Mouse (Mus musculus) midbrain, postnatal 0 days (tissue): Measurements from ENCODE around the gene Sytl1. TPM values are rescaled to one million over a fixed set of nuclear protein-coding genes. Genes with fewer than 3 reads are reported as not detected.

ENCODE experiments used
- ATAC-seq: fragments of 200-750 bp; cut with Nextera tagmentation; 2 replicates; pipeline ENCODE4 v1.8.0; 2017; ENCODE audit warnings: moderate number of reproducible peaks, mild to moderate bottlenecking, moderate TSS enrichment, moderate library complexity; ENCODE audit not compliant: low FRiP score
- DNase-seq: peaks from one replicate; pipeline ENCODE4 v3.0.0-alpha.2; 2015; ENCODE audit warnings: low spot score
- H3K27ac ChIP-seq: fragments of 300-500 bp; sonication (generic); 2 replicates; pipeline ENCODE4 v1.5.1; 2014; ENCODE audit warnings: low read depth, mild to moderate bottlenecking, low read length, mixed read lengths
- H3K27me3 ChIP-seq: fragments of 300-500 bp; sonication (generic); 2 replicates; pipeline ENCODE4 v1.6.1; 2014; ENCODE audit warnings: low read length, control low read depth, mixed read lengths; ENCODE audit not compliant: insufficient read depth
- H3K36me3 ChIP-seq: fragments of 300-500 bp; sonication (generic); 2 replicates; pipeline ENCODE4 v1.6.1; 2014; ENCODE audit warnings: low read length, control low read depth, mixed read lengths; ENCODE audit not compliant: insufficient read depth
- H3K4me1 ChIP-seq: fragments of 300-500 bp; sonication (generic); 2 replicates; pipeline ENCODE4 v1.6.1; 2014; ENCODE audit warnings: mild to moderate bottlenecking, control low read depth, antibody characterized with exemption, low read length, mixed read lengths; ENCODE audit not compliant: insufficient read depth
- H3K4me2 ChIP-seq: fragments of 300-500 bp; sonication (generic); 2 replicates; pipeline ENCODE4 v1.6.1; 2014; ENCODE audit warnings: low read depth, mild to moderate bottlenecking, low read length, mixed read lengths; ENCODE audit not compliant: poor library complexity, severe bottlenecking
- H3K4me3 ChIP-seq: fragments of 300-500 bp; sonication (generic); 2 replicates; pipeline ENCODE4 v1.5.1; 2014; ENCODE audit warnings: low read depth, mild to moderate bottlenecking, low read length, moderate library complexity
- H3K9ac ChIP-seq: fragments of 300-500 bp; sonication (generic); replicated peaks from 2 replicates; pipeline ENCODE4 v1.6.1; 2014; ENCODE audit warnings: mild to moderate bottlenecking, low read length, moderate library complexity, mixed read lengths; ENCODE audit not compliant: poor library complexity, severe bottlenecking
- H3K9me3 ChIP-seq: fragments of 300-500 bp; sonication (generic); 2 replicates; pipeline ENCODE4 v1.6.1; 2016; ENCODE audit warnings: low read length, control low read depth
- CTCF ChIP-seq: IDR thresholded peaks from 2 replicates; pipeline ENCODE4 v1.5.1; 2016; ENCODE audit warnings: antibody characterized with exemption, mild to moderate bottlenecking
- WGBS: fragments of 180-500 bp; shearing (Covaris S2); extraction: QIAGEN DNeasy Blood & Tissue Kit; methylation state at CpG from one replicate; pipeline ENCODE4 v1.1.7; 2014; 5-methylcytosine and 5-hydroxymethylcytosine counted together
- polyA plus RNA-seq: library from polyadenylated mRNA; unstranded; fragments of >200 nt; fragmentation: Nextera tagmentation; extraction: Ambion mirVana; gene quantifications from 2 replicates; pipeline ENCODE4 v1.2.1, GENCODE M21; 2015
- total RNA-seq: library from RNA; depleted of rRNA; stranded (reverse); fragments of >200 nt; gene quantifications from 2 replicates; pipeline ENCODE4 v1.2.3, GENCODE M21; 2014

The Sytl1 gene
- total and polyA plus RNA-seq, 2 experiments from 2014 or later: 0.21 to 1.6 TPM

- ATAC-seq: no peak
- Histone ChIP-seq H3K27me3 (no peaks in the 10 kb centered on the region), H3K36me3 (no peaks in the 10 kb centered on the region), H3K27ac (no peak overlapping the region), H3K4me2 (no peak overlapping the region), H3K4me1 (no peaks in the 10 kb centered on the region), H3K4me3 (no peak overlapping the region), H3K9me3 (no peaks in the 10 kb centered on the region), H3K9ac (no peak overlapping the region)
- WGBS: 77% methylated on average over 3 of the region's 3 CpGs
- TF ChIP-seq CTCF: no peak
- no peak for DNase-seq
These were observed 22.4 kb upstream of the Sytl1 start for GRCm38 (mm10) chr4:133285299-133285698.

- ATAC-seq (no peak), DNase-seq (no peak)
- WGBS: 26% methylated on average over 4 of the region's 4 CpGs
- no peaks in the 10 kb centered on the region for H3K36me3 ChIP-seq
- H3K4me2 ChIP-seq: no peak overlapping the region
- no peak for TF ChIP-seq CTCF
- H3K9me3 ChIP-seq: no peaks in the 10 kb centered on the region
- no peak overlapping the region for H3K27ac ChIP-seq
- H3K9ac ChIP-seq: no peak overlapping the region
- no peaks in the 10 kb centered on the region for H3K27me3 ChIP-seq
- no peak overlapping the region for H3K4me3 ChIP-seq
- H3K4me1 ChIP-seq: no peaks in the 10 kb centered on the region
These were observed 19.7 kb upstream of the Sytl1 start for GRCm38 (mm10) chr4:133282656-133283055.

- no peak overlapping the region for H3K9ac ChIP-seq
- no peak for TF ChIP-seq CTCF
- H3K4me1 ChIP-seq: no peaks in the 10 kb centered on the region
- H3K36me3 ChIP-seq: no peaks in the 10 kb centered on the region
- no peak for ATAC-seq
- H3K27me3 ChIP-seq: no peaks in the 10 kb centered on the region
- peak; percentile 64 for DNase-seq
- no peak overlapping the region for H3K4me3 ChIP-seq
- whole genome bisulfite sequencing: 28% methylated on average over 5 of the region's 5 CpGs
- no peak overlapping the region for H3K27ac ChIP-seq
- no peak overlapping the region for H3K4me2 ChIP-seq
- no peaks in the 10 kb centered on the region for H3K9me3 ChIP-seq
These were observed 19.1 kb upstream of the Sytl1 start for GRCm38 (mm10) chr4:133281951-133282481.

GRCm38 (mm10) chr4:133281513-133281912, 18.6 kb upstream of the Sytl1 start:
- H3K27me3 ChIP-seq: no peaks in the 10 kb centered on the region
- H3K9me3 ChIP-seq: no peaks in the 10 kb centered on the region
- no peak overlapping the region for H3K27ac ChIP-seq
- no peak for DNase-seq
- no peak overlapping the region for H3K4me3 ChIP-seq
- ATAC-seq: no peak
- WGBS: 45% methylated on average over 7 of the region's 7 CpGs
- no peaks in the 10 kb centered on the region for H3K36me3 ChIP-seq
- no peak overlapping the region for H3K9ac ChIP-seq
- peaks cover 1% of the 10 kb centered on the region; the same call in 1 of the 2 replicates for H3K4me1 ChIP-seq
- no peak for TF ChIP-seq CTCF
- H3K4me2 ChIP-seq: no peak overlapping the region

- Histone ChIP-seq H3K9ac (no peak overlapping the region), H3K27ac (no peak overlapping the region), H3K4me1 (peaks cover 11% of the 10 kb centered on the region; the same call in 1 of the 2 replicates), H3K27me3 (no peaks in the 10 kb centered on the region), H3K4me2 (peak overlapping the region; percentile 72; the same call in 1 of the 2 replicates), H3K36me3 (0 out of 2 replicates have a peak, but pooled peaks cover 3% of the 10 kb centered on the region), H3K9me3 (no peaks in the 10 kb centered on the region), H3K4me3 (no peak overlapping the region; the same call in 1 of the 2 replicates)
- 88% methylated on average over 3 of the region's 3 CpGs for WGBS
- ATAC-seq: no peak
- no peak for DNase-seq
- TF ChIP-seq CTCF: no peak
These were observed 15.6 kb upstream of the Sytl1 start for GRCm38 (mm10) chr4:133278482-133278881.

GRCm38 (mm10) chr4:133278067-133278466, 15.2 kb upstream of the Sytl1 start:
- Histone ChIP-seq H3K4me1 (peaks cover 11% of the 10 kb centered on the region; the same call in 1 of the 2 replicates), H3K9me3 (no peaks in the 10 kb centered on the region), H3K9ac (peak overlapping the region; percentile 89; the same call in 1 of the 2 replicates), H3K4me3 (peak overlapping the region; percentile 81), H3K27ac (peak overlapping the region; percentile 93), H3K4me2 (peak overlapping the region; percentile 72), H3K27me3 (no peaks in the 10 kb centered on the region), H3K36me3 (0 out of 2 replicates have a peak, but pooled peaks cover 3% of the 10 kb centered on the region)
- ATAC-seq: no peak
- no peak for TF ChIP-seq CTCF
- DNase-seq: no peak
- 27% methylated on average over 6 of the region's 6 CpGs for WGBS
